Mouse (Mus musculus) embryonic fibroblast, embryonic 13.5 days (primary cell): ENCODE data around the gene Hint1.

Source experiments
- CTCF ChIP-seq: IDR thresholded peaks from 2 replicates; pipeline ENCODE4 v1.5.1; 2011; ENCODE audit warnings: mild to moderate bottlenecking, control low read depth, low read length, moderate library complexity, borderline replicate concordance; ENCODE audit not compliant: insufficient read depth
- POLR2A ChIP-seq: IDR thresholded peaks from 2 replicates; pipeline ENCODE4 v1.6.1; 2011; ENCODE audit warnings: low read depth, mild to moderate bottlenecking, control low read depth, low read length, moderate library complexity

DNA sequence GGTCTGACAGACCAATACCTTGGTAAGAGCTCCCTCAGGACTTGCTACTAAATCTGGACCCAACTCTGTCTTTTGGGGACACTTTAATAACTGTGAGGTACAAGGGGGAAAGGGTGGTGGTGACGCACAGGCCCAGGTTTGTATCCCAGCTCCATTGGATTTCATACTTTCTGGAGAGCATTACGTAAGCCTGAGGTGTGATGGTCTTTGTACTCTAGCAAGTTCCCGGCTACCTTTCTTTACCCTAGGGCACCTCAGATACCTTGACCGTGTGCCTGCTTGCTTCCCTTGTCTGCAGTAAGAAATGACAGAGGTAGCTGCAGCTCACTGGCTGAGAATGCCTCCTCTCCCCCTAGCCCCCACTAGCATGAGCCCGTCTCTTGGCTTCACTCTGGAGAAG lies 41.1 kb downstream of the Hint1 start:
- no peak for TF ChIP-seq CTCF
- TF ChIP-seq POLR2A: no peak
